Mouse (Mus musculus) spleen, adult 2 months (tissue): Measurements from ENCODE around the gene Mn1.

Source experiments
- CTCF ChIP-seq: fragments of 200-500 bp; IDR thresholded peaks from 2 replicates; pipeline ENCODE4 v1.5.1; 2011; ENCODE audit warnings: mild to moderate bottlenecking, inconsistent platforms; ENCODE audit not compliant: insufficient read depth, insufficient read length, insufficient replicate concordance; ENCODE audit errors: extremely low read depth
- POLR2A ChIP-seq: fragments of 200-500 bp; IDR thresholded peaks from 2 replicates; pipeline ENCODE4 v1.6.1; 2011; ENCODE audit warnings: low read depth, low read length, inconsistent platforms

DNA sequence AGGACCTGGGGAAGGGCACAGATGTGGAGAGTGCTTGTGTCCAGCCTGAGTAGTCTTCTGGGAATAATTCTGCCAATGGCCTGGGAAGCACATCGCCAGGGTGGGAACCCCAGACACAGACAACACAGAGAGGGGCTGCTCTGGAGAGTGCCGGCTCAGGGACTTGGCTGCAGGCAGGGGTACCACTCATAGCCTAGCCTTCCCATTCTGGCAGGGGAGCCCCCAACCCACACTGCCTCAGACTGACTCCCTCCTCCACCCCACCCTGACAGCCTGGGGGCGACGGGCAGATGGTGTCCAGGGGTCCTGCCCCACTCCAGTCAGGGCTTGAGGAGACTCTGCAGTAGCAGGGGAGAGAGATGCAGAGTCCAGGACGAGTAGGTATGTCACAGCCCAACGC, 41.5 kb downstream of the Mn1 start:
- TF ChIP-seq CTCF (no peak), POLR2A (no peak)
